Mouse (Mus musculus) naive thymus-derived CD4-positive, alpha-beta T cell, adult 2 months (primary cell): ENCODE measurements at regions not wholly inside any gene's neighbourhood (a gene's known extent, or its start where the extent isn't known, plus 50 kb on each side); places are given as distances from the start of the nearest gene placed in this dataset.

ENCODE experiments used
- DNase-seq: peaks from one replicate; pipeline ENCODE4 v3.0.0-alpha.2; 2011; ENCODE audit warnings: low read depth

DNA sequence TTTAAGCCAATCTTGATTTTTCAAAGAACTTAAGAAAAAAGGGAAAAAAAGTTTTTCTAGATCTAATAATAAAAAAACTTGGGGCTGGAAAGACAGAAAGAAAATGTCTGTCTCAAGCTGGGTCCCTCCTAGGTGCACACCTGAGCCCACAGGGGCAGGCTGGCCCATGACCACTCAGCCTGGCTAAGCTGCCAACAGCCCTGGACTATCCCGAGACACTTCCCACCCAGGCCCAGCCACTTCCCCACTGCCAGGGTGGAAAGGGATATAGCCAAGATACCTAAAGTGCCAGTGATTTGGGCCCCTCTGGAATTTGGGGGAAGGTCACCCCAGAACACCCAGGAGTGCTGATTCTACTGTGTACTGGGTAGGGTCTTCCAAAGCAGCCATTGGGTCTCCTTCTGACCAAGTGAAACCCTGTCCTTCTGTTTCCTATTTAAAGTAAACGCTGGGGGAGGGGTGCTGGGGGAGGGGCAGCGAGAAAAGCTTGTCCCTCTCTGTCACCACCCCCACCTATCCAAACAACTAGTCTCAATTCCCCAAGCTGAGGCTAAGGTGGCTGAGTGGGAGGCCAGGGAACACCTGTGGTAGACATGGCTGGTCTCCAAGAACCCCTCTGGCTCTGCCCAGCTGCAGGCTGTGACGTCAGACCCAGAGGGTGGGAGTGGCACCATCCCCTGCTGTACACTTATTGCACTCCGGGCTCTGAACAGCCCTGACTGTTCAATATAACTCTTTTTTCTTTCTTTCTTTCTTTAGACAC lies 62.6 kb downstream of the Mcfd2 start:
- no peak for DNase-seq

DNA sequence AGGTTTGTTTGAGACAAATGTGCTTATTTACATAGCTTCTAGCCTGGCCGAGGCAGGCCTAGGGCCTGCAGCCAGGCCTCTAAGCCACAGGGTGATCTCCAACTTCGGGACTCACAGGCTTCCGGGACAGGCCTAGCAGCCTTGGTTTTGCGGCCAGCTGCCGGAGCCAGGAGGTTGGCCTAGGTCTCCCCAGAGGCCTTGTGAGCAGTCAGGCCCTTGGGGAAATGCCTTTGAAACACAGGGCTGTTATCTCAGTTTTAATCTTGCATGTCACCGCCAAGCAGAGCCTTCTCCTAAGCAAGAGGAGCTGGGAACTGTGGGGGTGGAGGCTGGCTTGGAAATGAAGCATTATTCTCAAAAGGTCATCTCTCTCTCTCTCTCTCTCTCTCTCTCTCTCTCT lies 63.2 kb downstream of the Mcfd2 start:
- peak; percentile 21 for DNase-seq

DNA sequence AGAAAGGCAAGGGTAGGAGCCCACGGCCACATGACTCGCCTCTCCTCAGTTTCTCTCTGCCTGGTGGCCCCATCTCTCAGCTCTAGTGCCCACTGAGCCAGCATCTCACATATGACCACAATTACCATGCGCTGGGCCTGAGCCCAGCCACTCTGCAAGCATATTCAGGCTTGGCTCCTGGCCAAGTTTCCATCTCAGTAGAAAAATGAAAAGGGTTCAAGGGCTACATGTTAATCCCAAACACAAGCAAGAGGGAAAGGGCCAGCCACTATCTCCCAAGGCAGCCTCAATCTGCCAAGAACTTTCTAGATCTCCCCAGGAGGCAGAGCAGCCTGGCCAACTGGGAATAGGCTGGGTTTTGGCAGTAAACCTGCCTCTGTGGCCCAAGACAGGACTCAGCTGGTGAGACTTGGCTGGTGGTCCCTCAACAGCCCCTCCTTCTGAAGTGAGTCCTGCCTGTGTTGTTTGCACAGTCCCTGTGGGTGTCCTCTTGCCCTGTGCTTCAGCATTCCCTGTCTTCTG lies 65.0 kb downstream of the Mcfd2 start:
- DNase-seq = no peak

DNA sequence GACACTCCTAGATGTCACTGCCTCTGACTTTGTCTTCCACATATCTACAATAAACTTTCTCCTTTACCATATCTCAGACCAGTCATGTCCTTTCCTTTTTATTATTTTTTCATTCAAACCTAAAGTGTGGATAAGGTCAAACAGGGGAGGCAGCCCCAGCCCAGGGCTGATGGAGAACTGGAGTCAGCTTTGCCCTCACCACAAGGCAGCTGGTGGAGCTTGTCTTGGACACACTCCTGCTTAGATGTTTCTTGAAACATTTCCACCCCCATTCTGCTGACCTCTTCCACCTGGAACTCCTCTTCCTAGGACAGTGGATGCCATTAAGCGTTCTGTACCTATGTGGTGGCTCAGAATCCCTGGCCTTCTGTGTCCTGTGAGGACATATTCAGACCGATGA lies 65.6 kb downstream of the Mcfd2 start:
- DNase-seq = no peak

DNA sequence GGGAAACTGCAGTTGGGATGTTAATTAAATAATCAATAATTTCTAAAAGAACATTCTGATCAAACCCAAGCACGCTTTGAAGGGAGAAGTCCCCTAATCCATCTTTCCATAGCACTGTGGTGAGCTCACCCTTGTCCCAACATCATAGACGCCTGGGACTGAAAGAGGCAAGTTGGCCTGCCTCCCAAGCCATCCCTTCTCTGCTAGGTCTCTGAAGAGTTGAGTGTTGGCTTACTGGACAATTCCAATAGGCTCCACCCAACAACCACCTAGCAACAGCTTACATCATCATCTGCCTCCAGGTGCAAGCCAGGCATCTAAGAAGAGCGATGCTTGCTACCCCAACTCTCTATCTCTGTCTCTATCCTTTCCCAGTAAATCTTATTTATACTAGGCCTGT lies 66.6 kb downstream of the Mcfd2 start:
- no peak for DNase-seq

DNA sequence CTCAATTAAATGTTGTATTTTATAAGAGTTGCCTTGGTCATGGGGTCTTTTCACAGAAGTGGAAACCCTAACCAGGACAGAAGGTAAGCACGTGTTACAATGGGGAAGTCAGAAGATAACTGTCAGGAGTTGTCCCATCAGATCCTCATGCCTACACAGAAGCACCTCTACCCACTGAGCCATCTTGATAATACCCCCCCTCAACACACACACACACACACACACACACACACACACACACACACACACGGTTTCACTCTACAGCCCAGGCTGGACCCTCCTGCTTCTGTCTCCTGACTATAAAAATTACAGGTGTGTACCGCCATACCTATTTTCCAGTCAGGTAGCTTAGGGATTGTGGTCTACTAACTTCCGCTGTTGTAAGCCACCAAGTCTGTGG lies 68.3 kb downstream of the Mcfd2 start:
- DNase-seq = no peak

DNA sequence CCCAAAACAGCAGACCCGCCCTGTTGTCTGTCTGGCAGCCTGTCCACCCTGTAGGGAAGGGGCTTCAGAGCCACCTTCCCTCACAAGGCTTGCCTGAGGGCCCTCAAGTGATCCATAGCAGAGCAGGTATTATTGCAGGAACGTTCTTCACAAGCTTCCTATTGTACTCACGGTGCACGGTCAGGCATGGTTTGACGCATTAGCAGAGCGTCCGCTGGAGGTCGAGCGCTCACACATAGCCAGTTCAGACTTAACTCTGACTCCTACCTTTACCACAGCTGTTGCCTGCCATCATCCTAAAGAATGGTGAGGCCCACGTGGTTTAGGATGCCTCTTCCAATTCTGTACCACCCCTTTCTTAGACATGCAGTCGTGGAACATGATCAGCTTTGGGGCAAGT lies 71.1 kb downstream of the Mcfd2 start:
- no peak for DNase-seq

DNA sequence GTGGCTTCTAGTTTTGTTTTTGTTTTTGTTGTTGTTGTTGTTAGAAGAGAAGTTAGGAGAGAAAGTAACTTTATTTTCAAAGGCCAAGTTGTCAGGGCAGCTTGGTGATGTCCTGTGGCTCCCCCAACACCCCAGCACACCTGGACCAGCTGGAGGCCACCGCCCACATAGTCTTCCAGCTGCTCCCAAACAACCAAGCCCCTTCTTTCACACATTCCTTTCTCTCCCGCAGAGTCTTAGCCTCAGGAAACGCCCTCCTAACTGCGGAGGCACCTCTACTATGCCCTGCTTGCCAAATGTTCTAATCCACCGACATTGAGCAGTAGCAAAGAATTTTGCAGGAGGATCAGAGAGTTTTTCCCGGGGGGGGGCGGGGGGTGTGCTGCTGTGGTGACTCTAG lies 72.3 kb downstream of the Mcfd2 start:
- DNase-seq = no peak

DNA sequence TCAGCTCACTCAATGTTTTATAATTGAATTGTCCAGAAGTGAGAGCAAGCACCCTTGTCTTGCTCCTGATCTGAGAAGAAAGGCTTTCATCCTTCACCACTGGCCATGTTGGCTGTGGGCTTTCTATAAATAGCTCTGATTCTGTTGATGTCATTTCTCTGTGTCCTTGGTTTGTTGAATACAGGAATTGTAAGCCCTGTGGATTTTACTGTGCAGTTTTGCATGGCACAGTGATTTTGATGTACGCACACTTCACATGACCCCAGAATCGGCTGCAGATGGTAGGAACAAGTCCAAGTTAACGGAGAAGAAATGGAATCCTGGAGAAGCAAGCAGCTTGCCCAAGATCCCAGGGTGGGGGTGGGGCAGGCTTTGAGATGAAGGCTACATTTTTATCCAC lies 76.1 kb downstream of the Mcfd2 start:
- DNase-seq = no peak
